15 mouse cellular contexts compared by ENCODE assay signal in genomic region chr5:96558049-96558804, GRCm38 (mm10).
DNase-seq lines count a peak whose midpoint lies in the region; ATAC-seq and TF ChIP-seq lines count a peak whose summit lies in the region.
"Had no signal": no experiment of that assay in that cellular context is flagged by ENCODE, and none has a peak within 500 bp of the region (broad histone marks: within the 10 kb centered on the region; RNA-seq: fewer than 3 reads in every experiment).

No protein-coding gene starts in this region.

- no peak overlapping the region for H3K4me3 ChIP-seq in heart, embryonic 12.5 days
- no peak overlapping the region for H3K4me3 ChIP-seq in lung, postnatal 0 days (ENCODE audit: low read depth, low read length)
- H3K4me3 ChIP-seq in forebrain, embryonic 12.5 days (replicated peaks), result no peak overlapping the region
- H3K4me3 ChIP-seq: forebrain, embryonic 15.5 days; neural tube, embryonic 15.5 days had no signal

- H3K27ac ChIP-seq in heart, embryonic 12.5 days (ENCODE audit: poor library complexity, severe bottlenecking), result peak overlapping the region; percentile 63
- no peak overlapping the region for H3K27ac ChIP-seq in lung, postnatal 0 days (ENCODE audit: low read length)
- H3K27ac ChIP-seq in forebrain, embryonic 12.5 days, result no peak overlapping the region
- H3K27ac ChIP-seq: forebrain, embryonic 15.5 days; neural tube, embryonic 15.5 days; stomach, postnatal 0 days had no signal

- ATAC-seq in heart, embryonic 12.5 days (ENCODE audit: insufficient number of reproducible peaks, low FRiP score), result no peak
- no peak for ATAC-seq in lung, postnatal 0 days
- no peak for ATAC-seq in forebrain, embryonic 12.5 days (ENCODE audit: low FRiP score)
- ATAC-seq: activated CD4-positive, CD25-positive, alpha-beta regulatory T cell, adult 4 months; forebrain, embryonic 15.5 days had no signal

- 42% methylated on average over 8 of the region's 8 CpGs for WGBS in heart, embryonic 12.5 days
- 53% methylated on average over 8 of the region's 8 CpGs for WGBS in lung, postnatal 0 days
- 26% methylated on average over 8 of the region's 8 CpGs for WGBS in forebrain, embryonic 12.5 days

- no peaks in the 10 kb centered on the region for H3K36me3 ChIP-seq in heart, embryonic 12.5 days
- H3K36me3 ChIP-seq in lung, postnatal 0 days (ENCODE audit: insufficient read depth, low read length), result no peaks in the 10 kb centered on the region
- peaks cover 5% of the 10 kb centered on the region; the same call in 1 of the 2 replicates for H3K36me3 ChIP-seq in forebrain, embryonic 12.5 days (replicated peaks)
- H3K36me3 ChIP-seq: forebrain, embryonic 15.5 days; neural tube, embryonic 15.5 days had no signal

- no peak for DNase-seq in heart, adult 9 months (ENCODE audit: low spot score in 2 of 2)
- DNase-seq in lung, postnatal 0 days (ENCODE audit: low spot score), result peak; percentile 25
- no peak for DNase-seq in lung, postnatal 10 days
- peak; percentile 76 for DNase-seq in ZHBTc4 (ENCODE audit: low read depth, low spot score)
- DNase-seq in heart, postnatal 4 days, result peak; percentile 8
- DNase-seq in layer of hippocampus, postnatal 25 days (ENCODE audit: extremely low spot score in 1 of 2, low spot score in 1 of 2), result no peak
- DNase-seq: adrenal gland, postnatal 36 days; cerebellum, postnatal 10 days; thymus, postnatal 25 days had no signal

- H3K9ac ChIP-seq in heart, embryonic 12.5 days, result no peak overlapping the region
- H3K9ac ChIP-seq in lung, postnatal 0 days (replicated peaks; ENCODE audit: low read depth), result no peak overlapping the region
- no peak overlapping the region for H3K9ac ChIP-seq in forebrain, embryonic 12.5 days
- H3K9ac ChIP-seq: forebrain, embryonic 15.5 days; neural tube, embryonic 15.5 days had no signal

- H3K4me1 ChIP-seq in heart, embryonic 12.5 days (replicated peaks), result peaks cover 13% of the 10 kb centered on the region
- no peaks in the 10 kb centered on the region for H3K4me1 ChIP-seq in lung, postnatal 0 days (ENCODE audit: insufficient read depth, low read depth, low read length)
- H3K4me1 ChIP-seq in forebrain, embryonic 12.5 days, result peaks cover 7% of the 10 kb centered on the region; the same call in 1 of the 2 replicates
- H3K4me1 ChIP-seq: forebrain, embryonic 15.5 days had no signal

- H3K4me2 ChIP-seq in heart, embryonic 12.5 days, result 0 out of 2 replicates have a peak overlapping the region, but pooled peaks have one; percentile 16
- no peak overlapping the region for H3K4me2 ChIP-seq in lung, postnatal 0 days (replicated peaks; ENCODE audit: low read depth, low read length)
- H3K4me2 ChIP-seq in forebrain, embryonic 12.5 days, result no peak overlapping the region
- H3K4me2 ChIP-seq: forebrain, embryonic 15.5 days; neural tube, embryonic 15.5 days had no signal

- H3K9me3 ChIP-seq in heart, embryonic 12.5 days (replicated peaks), result no peaks in the 10 kb centered on the region
- no peaks in the 10 kb centered on the region for H3K9me3 ChIP-seq in lung, postnatal 0 days (ENCODE audit: low read length)
- H3K9me3 ChIP-seq in forebrain, embryonic 12.5 days, result no peaks in the 10 kb centered on the region
- H3K9me3 ChIP-seq: forebrain, embryonic 15.5 days; neural tube, embryonic 15.5 days had no signal

- no peak for TF ChIP-seq EP300 in lung, postnatal 0 days (IDR thresholded peaks at IDR 0.05)

- no peaks in the 10 kb centered on the region for H3K27me3 ChIP-seq in heart, embryonic 12.5 days (replicated peaks)
- no peaks in the 10 kb centered on the region for H3K27me3 ChIP-seq in lung, postnatal 0 days (replicated peaks; ENCODE audit: insufficient read depth, low read length)
- H3K27me3 ChIP-seq in forebrain, embryonic 12.5 days, result no peaks in the 10 kb centered on the region
- H3K27me3 ChIP-seq: forebrain, embryonic 15.5 days; neural tube, embryonic 15.5 days had no signal

- no peak for TF ChIP-seq CTCF in lung, postnatal 0 days (IDR thresholded peaks at IDR 0.05)

Comparison
In these comparisons a context has a peak if more than half of its experiments do, and no peak if none do; other contexts are left out.
1. DNase-seq: peak in lung, postnatal 0 days (single experiment), ZHBTc4 (single experiment) and heart, postnatal 4 days (single experiment); none in heart, adult 9 months (0 of 2), lung, postnatal 10 days (single experiment) and layer of hippocampus, postnatal 25 days (0 of 2).